Mouse (Mus musculus) natural killer cell, adult 2 months (primary cell): Measurements from ENCODE around the gene Gadd45gip1.

Experiments used
- DNase-seq, 2 experiments: peaks; one replicate each; pipeline ENCODE4 v3.0.0; 2022; ENCODE audit warnings: low spot score in 2 of 2

Gene Gadd45gip1

DNA sequence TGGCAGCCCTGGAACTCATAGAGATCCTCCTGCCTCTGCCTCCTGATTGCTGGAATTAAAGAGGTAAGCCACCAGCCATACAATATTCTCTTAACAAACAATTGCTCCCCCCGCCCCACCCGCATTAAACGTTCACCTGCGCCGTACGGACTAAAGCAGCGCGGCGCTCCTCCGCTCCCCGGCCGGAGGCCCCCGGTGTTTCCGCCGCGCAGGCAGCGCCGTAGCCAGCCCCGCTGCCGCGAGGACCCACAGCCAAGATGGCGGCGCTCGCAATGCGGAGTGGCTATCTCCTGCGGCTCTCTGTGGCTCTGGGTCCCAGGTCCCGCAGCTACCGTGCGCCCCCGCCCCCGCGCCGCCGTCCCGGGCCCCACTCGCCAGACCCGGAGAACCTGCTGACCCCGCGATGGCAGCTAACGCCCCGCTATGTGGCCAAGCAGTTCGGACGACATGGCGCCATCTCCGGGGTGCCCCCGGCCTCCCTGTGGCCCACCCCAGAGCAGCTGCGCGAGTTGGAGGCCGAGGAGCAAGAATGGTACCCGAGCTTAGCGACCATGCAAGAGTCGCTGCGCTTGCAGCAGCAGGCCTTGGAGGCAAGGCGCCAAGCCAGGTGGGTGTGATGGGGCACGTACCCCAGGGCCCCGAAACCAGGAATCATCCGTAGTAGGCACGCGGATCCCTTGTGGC lies 854 bp downstream of the Gadd45gip1 start:
- peak; percentile 72 to 78 for DNase-seq

DNA sequence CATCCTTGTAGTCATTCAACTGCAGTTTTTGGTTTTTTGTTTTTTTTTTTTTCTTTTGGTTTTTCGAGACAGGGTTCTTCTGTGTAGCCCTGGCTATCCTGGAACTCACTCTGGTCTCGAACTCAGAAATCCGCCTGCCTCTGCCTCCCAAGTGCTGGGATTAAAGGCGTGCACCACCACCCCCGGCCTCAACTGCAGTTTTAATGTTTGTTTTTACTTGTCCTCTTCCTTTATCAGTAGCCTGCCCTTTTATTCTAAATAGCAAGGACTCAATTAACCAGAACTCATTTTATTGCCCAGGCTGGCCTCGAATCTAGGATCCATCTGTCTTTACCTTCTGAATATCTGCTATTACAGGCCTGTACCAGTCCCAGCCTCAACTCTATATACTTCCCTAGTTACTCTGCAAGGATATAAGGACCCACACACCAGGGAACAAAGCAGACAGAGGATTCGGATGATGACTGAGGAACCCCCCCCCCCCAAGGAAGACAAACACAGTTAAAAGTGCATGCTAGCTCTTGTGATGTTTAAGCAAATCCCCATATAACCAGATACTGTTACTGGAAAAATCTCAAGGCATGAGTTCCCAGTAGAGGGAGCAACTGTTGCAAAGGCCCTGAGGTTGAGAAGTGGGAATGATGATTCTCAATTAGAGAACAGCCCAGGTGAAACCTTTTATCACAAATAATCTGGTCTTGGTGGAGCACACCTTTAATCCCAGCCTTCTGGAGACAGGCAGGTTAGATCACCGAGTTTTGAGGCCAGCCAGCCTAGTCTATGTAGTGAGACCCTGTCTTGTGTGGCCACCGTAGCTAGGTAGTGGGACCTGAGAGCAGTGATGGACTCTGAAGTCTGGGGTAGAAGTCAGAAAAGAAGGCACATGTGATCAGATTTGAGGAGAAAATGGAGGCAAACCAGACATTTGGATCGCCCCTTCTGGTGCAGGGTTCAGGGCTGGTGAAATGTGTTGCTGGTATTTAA lies 1.7 kb downstream of the Gadd45gip1 start:
- DNase-seq: no peak

DNA sequence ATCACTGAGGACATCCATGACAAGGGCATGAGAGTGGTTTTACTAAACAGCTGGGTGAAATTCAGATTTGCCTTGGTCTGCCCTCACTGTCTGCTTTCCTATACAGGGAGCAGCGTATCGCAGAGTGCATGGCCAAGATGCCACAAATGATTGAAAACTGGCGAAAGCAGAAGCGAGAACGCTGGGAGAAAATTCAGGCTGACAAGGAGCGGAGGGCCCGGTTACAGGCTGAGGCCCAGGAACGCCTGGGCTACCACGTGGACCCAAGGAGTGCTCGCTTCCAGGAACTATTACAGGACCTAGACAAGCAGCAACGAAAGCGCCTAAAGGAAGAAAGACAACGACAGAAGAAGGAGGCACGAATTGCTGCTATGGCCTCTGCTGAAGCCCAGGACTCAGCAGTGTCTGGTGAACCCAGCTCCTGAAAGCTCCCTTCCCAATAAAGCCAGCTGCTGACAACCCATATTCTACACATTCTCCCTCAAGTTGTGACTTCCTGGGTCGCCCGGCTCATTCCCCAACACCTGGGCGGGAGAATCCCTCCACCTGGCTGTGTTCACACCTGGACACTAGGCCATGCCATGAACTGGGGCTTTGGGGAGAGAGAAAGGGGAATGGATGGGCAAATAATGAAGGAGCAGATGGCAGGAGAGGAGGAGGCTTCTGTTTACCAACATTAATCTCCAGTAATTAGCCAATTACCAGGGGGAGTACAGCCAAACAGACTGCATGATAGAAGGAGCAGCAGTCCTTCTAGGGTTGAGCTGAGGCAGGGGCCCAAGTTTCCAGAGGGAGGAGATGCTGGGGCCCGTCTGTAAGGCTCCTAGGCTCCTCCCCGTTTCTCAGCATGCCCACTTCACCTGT lies 2.9 kb downstream of the Gadd45gip1 start:
- no peak for DNase-seq

DNA sequence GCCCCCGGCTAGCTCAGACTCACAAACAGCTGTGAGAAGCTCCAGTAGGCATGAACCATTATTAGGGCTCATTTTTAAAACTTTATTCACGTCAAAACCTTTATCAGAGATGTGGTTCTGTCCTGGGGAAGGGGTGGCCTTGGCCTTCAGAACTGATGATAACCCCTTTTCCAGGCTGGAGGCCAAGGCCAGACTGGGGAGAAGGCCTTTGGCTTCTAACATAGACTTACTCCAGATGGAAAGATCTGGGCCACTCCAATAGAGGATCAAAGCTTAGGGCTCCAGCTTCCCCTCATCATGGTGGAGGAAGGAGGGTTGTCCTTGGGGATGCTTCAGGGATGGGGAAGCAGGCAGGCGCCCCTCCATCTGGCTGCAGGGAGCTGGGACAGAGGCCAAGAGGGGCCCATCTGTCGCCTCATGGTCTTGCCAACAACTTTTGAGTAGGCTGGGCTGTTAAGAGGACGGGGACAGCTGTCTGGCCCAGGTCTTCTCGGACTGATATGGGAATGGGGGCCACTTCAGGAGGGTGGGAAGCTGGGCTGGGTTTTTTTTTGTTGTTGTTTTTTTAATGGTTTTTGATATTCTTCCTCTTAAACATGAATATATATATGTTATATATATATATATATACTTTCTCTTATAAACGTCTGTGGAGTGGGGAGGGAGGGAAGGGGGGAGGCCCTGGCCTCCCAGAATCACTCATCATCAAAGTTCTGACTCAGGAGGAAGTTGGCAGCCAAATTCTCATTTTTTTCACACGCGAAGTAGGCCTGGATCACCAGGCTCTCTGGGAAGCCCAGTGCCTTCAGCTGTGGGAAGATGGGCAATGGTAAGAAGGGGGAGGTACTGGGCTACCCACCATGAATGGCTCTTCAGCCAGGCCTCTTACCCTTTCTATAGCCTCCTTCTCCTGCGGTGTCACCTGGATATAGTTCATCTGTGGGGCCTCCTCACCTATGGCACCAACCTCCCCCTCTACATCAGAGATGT lies 3.8 kb downstream of the Gadd45gip1 start:
- DNase-seq: no peak

- no peak for DNase-seq
These were observed 6.0 kb downstream of the Gadd45gip1 start for GRCm38 (mm10) chr8:84837149-84837911.

DNA sequence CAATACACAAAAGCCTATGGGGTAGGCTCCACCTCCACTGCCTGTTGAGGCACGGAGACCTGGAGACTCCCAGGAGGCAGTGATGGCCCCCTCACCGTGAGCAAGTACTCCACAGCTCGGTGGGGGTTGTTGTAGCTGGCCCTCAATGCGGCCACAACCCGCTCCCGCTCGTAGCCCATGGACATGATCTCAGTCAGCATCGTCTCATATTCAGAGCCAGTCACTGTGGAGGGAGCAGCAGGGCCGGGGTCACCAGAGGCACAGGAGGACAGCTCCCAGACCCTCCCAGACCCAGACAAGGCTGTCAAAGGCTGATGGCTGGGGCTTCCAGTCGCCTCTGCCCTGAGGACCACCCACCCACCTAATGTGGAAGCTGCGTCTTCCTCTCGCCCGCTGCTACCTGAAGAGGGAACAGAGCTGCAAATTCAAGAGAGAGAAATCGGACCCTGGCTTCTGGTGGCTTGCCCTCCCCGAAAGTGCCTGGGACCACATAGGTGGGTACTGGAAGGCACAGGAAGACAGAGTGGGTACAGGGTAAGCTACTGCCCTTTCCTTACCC lies 6.7 kb downstream of the Gadd45gip1 start:
- DNase-seq: no peak

- DNase-seq: no peak
These were observed 7.2 kb downstream of the Gadd45gip1 start for GRCm38 (mm10) chr8:84838513-84838912.

- DNase-seq: no peak
These were observed 8.1 kb downstream of the Gadd45gip1 start for GRCm38 (mm10) chr8:84839411-84839810.

DNA sequence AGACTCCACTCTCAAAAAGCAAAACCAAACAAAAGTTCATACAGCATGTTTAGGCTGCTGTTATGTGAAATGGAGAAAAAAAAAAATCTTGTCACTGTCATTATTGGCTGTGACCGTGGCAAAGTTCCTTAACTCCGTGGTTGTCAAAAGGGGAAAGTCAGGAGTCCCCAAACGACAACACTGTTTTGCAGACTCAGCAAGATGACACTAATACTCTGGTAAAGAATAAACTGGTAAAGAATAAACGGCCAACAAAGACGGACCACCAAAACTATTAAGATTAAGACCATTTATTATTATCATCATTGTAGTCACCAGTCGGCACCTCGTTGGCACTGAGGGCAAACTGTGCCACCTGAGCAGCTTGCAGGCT lies 8.5 kb downstream of the Gadd45gip1 start:
- DNase-seq: no peak

DNA sequence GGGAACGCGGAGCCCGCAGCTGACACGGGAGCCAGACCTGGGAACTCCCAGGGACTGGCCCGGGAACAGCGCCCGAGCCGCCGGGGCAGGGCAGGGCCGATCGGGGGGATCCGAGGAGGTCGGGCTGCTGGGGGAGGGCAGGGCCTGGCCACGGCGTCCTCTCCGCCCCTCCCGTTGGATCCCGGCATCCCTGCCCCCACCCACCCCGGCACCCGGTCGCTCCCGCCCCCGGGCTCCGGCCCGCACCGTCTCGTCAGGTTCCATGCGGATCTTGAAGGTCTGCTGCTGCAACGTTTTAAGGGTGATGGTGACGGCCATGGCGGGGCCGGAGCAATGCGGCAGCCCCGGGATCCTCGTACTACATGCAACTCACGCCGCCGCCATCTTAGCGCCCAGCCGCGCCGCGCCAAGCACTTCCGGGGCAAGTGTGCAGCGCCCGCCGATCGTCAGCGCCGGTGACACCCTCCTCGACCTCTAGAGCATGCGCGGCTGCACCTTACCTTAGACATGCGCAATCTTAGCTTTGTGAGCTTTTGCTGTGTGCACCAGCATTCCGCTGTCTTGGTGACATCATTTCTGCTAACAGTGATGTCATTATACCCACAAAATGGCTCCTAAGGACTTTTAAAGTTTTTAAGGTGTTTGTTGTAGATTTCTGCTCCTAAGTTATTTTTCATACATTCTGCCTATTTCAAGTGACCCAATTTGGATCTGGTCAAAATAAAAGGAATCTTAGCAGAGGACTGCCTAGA lies 9.1 kb downstream of the Gadd45gip1 start, which contains the start of gene Rad23a:
Gene Rad23a (minus strand): TSS at position 418 of the 752 bp plus-strand sequence.
- DNase-seq: peak; percentile 92 to 93

DNA sequence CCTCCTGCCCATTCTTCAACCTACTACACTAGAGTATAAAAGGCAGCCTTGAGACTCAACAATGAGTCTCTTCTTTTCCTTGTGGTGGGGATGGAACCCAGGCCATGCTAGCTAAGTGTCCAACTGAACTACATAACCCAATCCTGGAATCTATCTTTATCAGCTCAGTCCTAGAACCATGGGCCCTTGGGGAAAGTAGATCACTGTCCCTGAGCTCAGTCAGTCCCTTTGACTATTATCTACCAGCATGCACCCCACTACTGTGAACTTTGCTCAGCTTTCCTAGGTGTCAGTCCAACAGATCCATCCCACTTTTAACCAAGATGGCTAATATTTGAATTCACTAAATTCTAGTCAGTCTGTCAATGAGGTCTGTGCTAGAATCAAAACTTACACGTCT lies 10.2 kb downstream of the Gadd45gip1 start:
- DNase-seq: no peak

DNA sequence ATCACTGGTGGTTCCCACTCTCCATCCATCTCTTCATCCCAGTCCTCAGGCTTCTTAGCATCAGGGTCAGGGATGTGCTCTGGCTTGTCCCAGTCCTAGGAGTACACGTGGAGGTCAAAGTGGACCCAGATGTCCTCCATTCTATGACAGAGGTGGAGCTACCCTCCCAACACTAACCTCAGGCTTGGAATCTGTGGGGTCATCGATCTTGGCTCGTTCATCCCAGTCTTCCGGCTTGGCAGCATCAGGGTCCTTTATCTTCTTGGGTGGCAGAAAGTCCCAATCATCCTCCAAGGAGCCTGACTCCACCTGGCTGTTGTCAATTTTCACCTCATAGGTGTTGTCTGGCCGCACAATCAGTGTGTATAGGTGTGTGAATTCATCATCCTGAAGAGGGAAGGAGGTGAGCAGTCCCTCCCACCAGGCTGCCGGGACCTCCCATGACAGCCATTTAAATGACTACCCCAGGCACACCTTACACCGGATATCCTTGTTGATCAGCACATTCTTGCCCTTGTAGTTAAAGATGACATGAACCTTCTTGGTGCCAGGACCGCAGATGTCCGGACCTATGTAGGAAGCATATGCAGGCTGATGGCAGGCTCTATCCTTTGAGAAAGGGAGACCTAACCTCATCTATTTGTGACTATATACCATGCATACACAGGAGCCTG lies 13.2 kb downstream of the Gadd45gip1 start:
- no peak for DNase-seq

DNA sequence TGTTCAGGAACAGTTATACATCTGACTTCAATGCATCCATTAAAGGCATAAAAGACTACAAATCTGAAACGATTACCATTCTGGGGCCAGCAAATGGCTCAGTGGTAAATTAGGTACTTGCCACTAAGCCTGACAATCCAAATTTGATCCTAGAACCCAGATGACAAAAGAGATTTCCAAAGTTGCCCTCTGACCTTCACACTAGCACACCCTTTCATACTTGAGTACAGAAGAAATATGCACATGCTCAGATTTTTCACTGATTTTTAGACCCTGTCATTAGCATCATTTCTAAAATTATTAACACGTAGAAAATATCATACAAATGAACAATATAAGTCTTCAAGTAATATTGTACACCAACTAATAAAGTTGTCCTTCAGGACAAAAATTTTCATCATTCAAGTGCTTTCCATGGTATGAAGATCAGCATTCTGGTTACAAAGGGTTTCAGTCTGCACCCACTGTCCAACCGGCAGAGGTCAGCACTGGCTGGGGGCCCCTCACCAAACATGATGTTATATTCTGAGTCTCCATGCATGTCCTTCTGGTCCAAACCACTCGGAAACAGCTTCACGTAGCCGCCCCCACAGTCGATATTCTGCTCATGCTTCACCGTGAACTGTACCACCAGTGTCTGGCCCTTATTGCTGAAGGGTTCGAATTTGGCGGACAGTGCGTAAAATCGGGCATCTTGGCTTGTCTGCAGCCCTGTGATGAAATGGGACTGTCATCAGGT lies 14.2 kb downstream of the Gadd45gip1 start:
- DNase-seq: peak; percentile 35 to 41

- DNase-seq: no peak
These were observed 14.9 kb downstream of the Gadd45gip1 start for GRCm38 (mm10) chr8:84846094-84846721.

DNA sequence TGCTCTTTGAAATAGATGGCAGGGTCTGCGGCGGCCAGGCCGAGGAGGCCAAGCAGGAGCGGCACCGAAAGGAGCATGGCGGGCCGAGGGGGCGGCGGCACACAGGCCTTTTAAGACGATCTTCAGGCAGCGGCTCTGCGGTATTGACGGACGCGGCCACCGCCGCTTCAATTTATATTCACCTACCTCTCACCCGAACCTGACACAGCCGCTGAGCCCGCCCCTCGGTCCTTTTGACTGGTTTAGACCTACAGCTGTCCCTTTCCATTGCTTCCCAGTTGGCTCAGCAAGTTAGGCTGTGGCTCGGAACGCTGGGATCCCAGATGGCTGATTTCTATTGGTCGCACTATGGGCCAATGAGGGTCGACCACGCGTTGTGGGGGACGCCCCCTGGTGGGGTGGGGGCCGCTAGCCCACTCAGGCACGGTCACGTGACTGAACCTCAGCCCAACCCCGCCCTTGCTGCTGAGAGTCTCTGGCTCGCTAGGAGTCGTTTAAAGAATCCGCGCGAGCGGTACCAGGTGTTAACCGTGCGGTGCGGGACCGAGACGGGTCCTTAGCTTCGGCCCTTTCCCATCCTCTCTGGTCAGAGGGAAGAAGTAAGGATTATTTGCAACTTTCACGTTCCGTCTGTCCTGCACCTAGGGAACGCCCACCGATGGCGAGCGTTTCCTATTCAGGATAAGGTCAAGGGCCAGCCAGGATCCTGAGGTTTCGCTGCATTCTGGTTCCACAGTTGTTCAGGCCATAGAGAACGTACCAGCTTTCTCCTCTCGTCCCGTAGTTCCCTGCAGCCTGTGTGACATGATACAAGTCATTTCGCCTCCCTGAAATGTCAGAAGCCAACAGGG lies 15.6 kb downstream of the Gadd45gip1 start, which contains the start of gene Calr:
Gene Calr (minus strand): TSS at position 213 of the 851 bp plus-strand sequence.
- DNase-seq: peak; percentile 99 to 100
